In the genomic region with DNA sequence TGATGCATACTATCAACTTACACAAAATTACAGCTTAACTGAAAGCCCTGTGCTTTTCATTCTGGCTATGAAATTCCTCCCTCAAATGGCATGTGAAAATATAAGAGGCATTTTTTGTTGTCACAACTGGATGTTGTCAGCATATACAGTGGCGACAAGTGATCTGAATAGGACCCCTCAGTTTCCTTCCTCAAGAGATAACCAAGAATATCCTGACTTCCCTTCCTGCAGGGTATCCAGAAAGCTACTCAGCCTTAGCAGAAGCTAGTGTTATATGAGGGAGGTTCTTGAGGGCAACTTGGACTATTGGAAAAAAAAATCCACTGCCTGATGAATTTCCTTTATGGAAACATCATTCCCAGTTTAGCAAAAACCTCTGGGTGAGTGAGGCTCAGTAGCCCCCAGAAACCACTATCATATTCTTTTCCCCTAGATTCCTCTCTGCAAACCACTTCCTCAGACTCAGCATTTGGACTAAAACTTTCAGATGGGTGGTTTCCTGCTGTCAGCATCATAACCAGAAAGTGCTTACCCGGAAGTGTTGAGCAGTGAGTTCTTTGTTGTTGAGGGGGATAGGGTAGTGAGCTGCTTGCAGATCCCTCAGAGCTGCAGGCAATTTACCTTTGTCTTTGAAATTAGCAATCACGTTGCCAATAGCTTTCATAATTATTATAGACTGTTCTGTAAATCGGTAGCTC, we compare ENCODE assay signal across 18 mouse cellular contexts.
DNase-seq lines count a peak whose midpoint lies in the region; ATAC-seq lines count a peak whose summit lies in the region.
"Had no signal": no experiment of that assay in that cellular context is flagged by ENCODE, and none has a peak within 500 bp of the region (broad histone marks: within the 10 kb centered on the region; RNA-seq: fewer than 3 reads in every experiment).

No protein-coding gene starts in this region.

- no peaks in the 10 kb centered on the region for H3K27me3 ChIP-seq in embryonic facial prominence, embryonic 14.5 days (replicated peaks; ENCODE audit: control insufficient read depth, insufficient read depth, low read length)
- H3K27me3 ChIP-seq in embryonic facial prominence, embryonic 10.5 days (replicated peaks; ENCODE audit: low read depth, poor library complexity, severe bottlenecking) = no peaks in the 10 kb centered on the region
- H3K27me3 ChIP-seq in megakaryocyte, embryonic 14.5 days (replicated peaks) = no peaks in the 10 kb centered on the region
- no peaks in the 10 kb centered on the region for H3K27me3 ChIP-seq in hindbrain, embryonic 14.5 days (ENCODE audit: control insufficient read depth, insufficient read depth, low read length)
- H3K27me3 ChIP-seq: embryonic facial prominence, embryonic 13.5 days; forebrain, embryonic 12.5 days; heart, embryonic 15.5 days; lung, embryonic 15.5 days had no signal

- DNase-seq in embryonic facial prominence, embryonic 14.5 days (ENCODE audit: low spot score) = peak; percentile 2
- DNase-seq in embryonic facial prominence, embryonic 10.5 days (ENCODE audit: low spot score) = no peak
- DNase-seq in 416B (ENCODE audit: low read depth) = peak; percentile 80
- DNase-seq in cerebellum, postnatal 10 days = no peak
- no peak for DNase-seq in hindbrain, embryonic 14.5 days (ENCODE audit: low spot score)
- no peak for DNase-seq in frontal cortex, adult 2 months (ENCODE audit: extremely low spot score in 1 of 2, low spot score in 1 of 2)
- DNase-seq: adrenal gland, adult 8-10 months; cerebellum, postnatal 25 days; layer of hippocampus, adult 9-11 months; right cerebral cortex, postnatal 14 days had no signal

- H3K4me2 ChIP-seq in embryonic facial prominence, embryonic 14.5 days (ENCODE audit: low read depth, low read length) = no peak overlapping the region
- H3K4me2 ChIP-seq in hindbrain, embryonic 14.5 days (replicated peaks) = no peak overlapping the region
- H3K4me2 ChIP-seq: embryonic facial prominence, embryonic 13.5 days; forebrain, embryonic 12.5 days; heart, embryonic 15.5 days; lung, embryonic 15.5 days; midbrain, embryonic 11.5 days had no signal

- WGBS in embryonic facial prominence, embryonic 14.5 days = 59% methylated on average over 4 of the region's 4 CpGs
- 77% methylated on average over 4 of the region's 4 CpGs for WGBS in embryonic facial prominence, embryonic 10.5 days
- 84% methylated on average over 4 of the region's 4 CpGs for WGBS in hindbrain, embryonic 14.5 days

- H3K27ac ChIP-seq in embryonic facial prominence, embryonic 14.5 days (replicated peaks; ENCODE audit: low read depth, low read length) = no peak overlapping the region
- no peak overlapping the region for H3K27ac ChIP-seq in embryonic facial prominence, embryonic 10.5 days (replicated peaks)
- no peak overlapping the region for H3K27ac ChIP-seq in hindbrain, embryonic 14.5 days
- H3K27ac ChIP-seq: embryonic facial prominence, embryonic 13.5 days; forebrain, embryonic 12.5 days; heart, embryonic 15.5 days; lung, embryonic 15.5 days had no signal

- no peaks in the 10 kb centered on the region for H3K4me1 ChIP-seq in embryonic facial prominence, embryonic 14.5 days (ENCODE audit: control insufficient read depth, insufficient read depth, low read length)
- H3K4me1 ChIP-seq in embryonic facial prominence, embryonic 10.5 days = no peaks in the 10 kb centered on the region
- H3K4me1 ChIP-seq in megakaryocyte, embryonic 14.5 days = peaks cover 82% of the 10 kb centered on the region
- H3K4me1 ChIP-seq in hindbrain, embryonic 14.5 days (replicated peaks; ENCODE audit: control insufficient read depth, insufficient read depth, low read length) = no peaks in the 10 kb centered on the region
- H3K4me1 ChIP-seq: embryonic facial prominence, embryonic 13.5 days; forebrain, embryonic 12.5 days; heart, embryonic 15.5 days; lung, embryonic 15.5 days had no signal

- H3K36me3 ChIP-seq in embryonic facial prominence, embryonic 14.5 days (ENCODE audit: control insufficient read depth, insufficient read depth, low read length) = no peaks in the 10 kb centered on the region
- H3K36me3 ChIP-seq in embryonic facial prominence, embryonic 10.5 days (replicated peaks) = no peaks in the 10 kb centered on the region
- H3K36me3 ChIP-seq in megakaryocyte, embryonic 14.5 days (replicated peaks; ENCODE audit: low read length) = no peaks in the 10 kb centered on the region
- H3K36me3 ChIP-seq in hindbrain, embryonic 14.5 days (replicated peaks; ENCODE audit: control insufficient read depth, insufficient read depth) = no peaks in the 10 kb centered on the region
- H3K36me3 ChIP-seq: embryonic facial prominence, embryonic 13.5 days; forebrain, embryonic 12.5 days; heart, embryonic 15.5 days; lung, embryonic 15.5 days had no signal

- no peaks in the 10 kb centered on the region for H3K9me3 ChIP-seq in embryonic facial prominence, embryonic 14.5 days (ENCODE audit: control insufficient read depth, low read length)
- no peaks in the 10 kb centered on the region for H3K9me3 ChIP-seq in embryonic facial prominence, embryonic 10.5 days
- no peaks in the 10 kb centered on the region for H3K9me3 ChIP-seq in megakaryocyte, embryonic 14.5 days
- no peaks in the 10 kb centered on the region for H3K9me3 ChIP-seq in hindbrain, embryonic 14.5 days (ENCODE audit: control insufficient read depth, low read length)
- H3K9me3 ChIP-seq: embryonic facial prominence, embryonic 13.5 days; forebrain, embryonic 12.5 days; heart, embryonic 15.5 days; lung, embryonic 15.5 days had no signal

- no peak for ATAC-seq in embryonic facial prominence, embryonic 14.5 days (ENCODE audit: low read depth)
- ATAC-seq in inflammation-experienced regulatory T-cells, adult 6 months = peak; percentile 54
- no peak for ATAC-seq in hindbrain, embryonic 14.5 days (ENCODE audit: low FRiP score)

- no peak overlapping the region for H3K9ac ChIP-seq in embryonic facial prominence, embryonic 14.5 days (ENCODE audit: low read depth, low read length)
- no peak overlapping the region for H3K9ac ChIP-seq in hindbrain, embryonic 14.5 days
- H3K9ac ChIP-seq: embryonic facial prominence, embryonic 13.5 days; forebrain, embryonic 12.5 days; heart, embryonic 15.5 days; lung, embryonic 15.5 days had no signal

- no peak overlapping the region for H3K4me3 ChIP-seq in embryonic facial prominence, embryonic 14.5 days (ENCODE audit: low read depth, low read length)
- no peak overlapping the region for H3K4me3 ChIP-seq in embryonic facial prominence, embryonic 10.5 days
- H3K4me3 ChIP-seq in megakaryocyte, embryonic 14.5 days (replicated peaks) = peak overlapping the region; percentile 50
- no peak overlapping the region for H3K4me3 ChIP-seq in hindbrain, embryonic 14.5 days (replicated peaks; ENCODE audit: low read length)
- H3K4me3 ChIP-seq: embryonic facial prominence, embryonic 13.5 days; forebrain, embryonic 12.5 days; heart, embryonic 15.5 days; lung, embryonic 15.5 days; myocyte had no signal

Comparison
In these comparisons a context has a peak if more than half of its experiments do, and no peak if none do; other contexts are left out.
1. DNase-seq: peak in embryonic facial prominence, embryonic 14.5 days (single experiment) and 416B (single experiment); none in embryonic facial prominence, embryonic 10.5 days (single experiment), cerebellum, postnatal 10 days (0 of 2), hindbrain, embryonic 14.5 days (single experiment) and frontal cortex, adult 2 months (0 of 2).